Mouse (Mus musculus): ENCODE results near the gene Sept9. TPM values are rescaled to one million over a fixed set of nuclear protein-coding genes. Genes with fewer than 3 reads are reported as not detected.
A peak's percentile ranks its signal among the peaks of the same experiment; 100 is the strongest.

The Sept9 gene
- 100 to 1,000 TPM in 1 of 2 experiments, 10 to 100 TPM in 1; 94.9 to 103 TPM for total RNA-seq (2021)

GRCm38 (mm10) chr11:117199282-117200175 is at the start of gene Sept9:
Gene Sept9, plus strand, starts transcription at chr11:117199661.
- intact Hi-C loops (cut with DNase I): no loop called here
- no peak for DNase-seq

GRCm38 (mm10) chr11:117150467-117150966 is 48.9 kb upstream of the Sept9 start:
- intact Hi-C loops (cut with DNase I): no loop called here
- no peak for DNase-seq

- intact Hi-C loops (cut with DNase I): no loop called here
- DNase-seq: no peak
Observed at GRCm38 (mm10) chr11:117151461-117151860, 48.0 kb upstream of the Sept9 start.

- intact Hi-C loops (cut with DNase I): no loop called here
- DNase-seq: no peak
Observed at GRCm38 (mm10) chr11:117152541-117152940, 46.9 kb upstream of the Sept9 start.

- DNase-seq: no peak
- intact Hi-C loops (cut with DNase I): no loop called here
Observed at GRCm38 (mm10) chr11:117153553-117153952, 45.9 kb upstream of the Sept9 start.

- intact Hi-C loops (cut with DNase I): no loop called here
Observed at GRCm38 (mm10) chr11:117154088-117154815, 45.2 kb upstream of the Sept9 start.

GRCm38 (mm10) chr11:117156725-117157124 is 42.7 kb upstream of the Sept9 start:
- DNase-seq: peak; percentile 54
- intact Hi-C loops (cut with DNase I): no loop called here

More at GRCm38 (mm10) chr11:117154088-117154815, 45.2 kb upstream of the Sept9 start:
- DNase-seq: no peak

- intact Hi-C loops (cut with DNase I): no loop called here
- peak; percentile 80 for DNase-seq
Observed at GRCm38 (mm10) chr11:117158343-117158742, 41.1 kb upstream of the Sept9 start.

- intact Hi-C loops (cut with DNase I): no loop called here
- peak; percentile 75 for DNase-seq
Observed at GRCm38 (mm10) chr11:117159257-117159945, 40.1 kb upstream of the Sept9 start.

- peak; percentile 39 for DNase-seq
- intact Hi-C loops (cut with DNase I): no loop called here
Observed at GRCm38 (mm10) chr11:117159946-117160307, 39.5 kb upstream of the Sept9 start.

- no peak for DNase-seq
- intact Hi-C loops (cut with DNase I): no loop called here
Observed at GRCm38 (mm10) chr11:117160791-117161190, 38.7 kb upstream of the Sept9 start.

- DNase-seq: no peak
- intact Hi-C loops (cut with DNase I): no loop called here
Observed at GRCm38 (mm10) chr11:117161574-117161973, 37.9 kb upstream of the Sept9 start.

GRCm38 (mm10) chr11:117163098-117163497 is 36.4 kb upstream of the Sept9 start:
- DNase-seq: no peak
- intact Hi-C loops (cut with DNase I): no loop called here

GRCm38 (mm10) chr11:117163771-117164170 is 35.7 kb upstream of the Sept9 start:
- intact Hi-C loops (cut with DNase I): no loop called here
- DNase-seq: no peak

- peak; percentile 51 for DNase-seq
- intact Hi-C loops (cut with DNase I): no loop called here
Observed at GRCm38 (mm10) chr11:117168278-117169087, 31.0 kb upstream of the Sept9 start.

GRCm38 (mm10) chr11:117169088-117169635 is 30.3 kb upstream of the Sept9 start:
- intact Hi-C loops (cut with DNase I): no loop called here
- DNase-seq: no peak

GRCm38 (mm10) chr11:117169801-117170565 is 29.5 kb upstream of the Sept9 start:
- no peak for DNase-seq
- intact Hi-C loops (cut with DNase I): loop anchor here (5.0 to 10.0 kb wide), 2 partner anchors 53 to 285 kb away; partner anchors contain the start of gene Sec14l1

- intact Hi-C loops (cut with DNase I): loop anchor here (5.0 to 10.0 kb wide), 2 partner anchors 57 to 289 kb away; partner anchors contain the start of gene Sec14l1
Observed at GRCm38 (mm10) chr11:117174098-117174892, 25.2 kb upstream of the Sept9 start.

More at GRCm38 (mm10) chr11:117174098-117174892, 25.2 kb upstream of the Sept9 start:
- DNase-seq: no peak
